Mouse (Mus musculus) ovary, postnatal 36 days (tissue): ENCODE measurements at regions not wholly inside any gene's neighbourhood (a gene's known extent, or its start where the extent isn't known, plus 50 kb on each side); places are given as distances from the start of the nearest gene placed in this dataset.
A peak's percentile ranks its signal among the peaks of the same experiment; 100 is the strongest.

Source experiments
- DNase-seq: peaks from one replicate; pipeline ENCODE4 v3.0.0; 2022; ENCODE audit warnings: low spot score, mixed read lengths

GRCm38 (mm10) chr10:117997796-117998195, 143.8 kb upstream of the Mdm1 start:
- no peak for DNase-seq

GRCm38 (mm10) chr10:118000591-118000990, 141.0 kb upstream of the Mdm1 start:
- DNase-seq = no peak

DNA sequence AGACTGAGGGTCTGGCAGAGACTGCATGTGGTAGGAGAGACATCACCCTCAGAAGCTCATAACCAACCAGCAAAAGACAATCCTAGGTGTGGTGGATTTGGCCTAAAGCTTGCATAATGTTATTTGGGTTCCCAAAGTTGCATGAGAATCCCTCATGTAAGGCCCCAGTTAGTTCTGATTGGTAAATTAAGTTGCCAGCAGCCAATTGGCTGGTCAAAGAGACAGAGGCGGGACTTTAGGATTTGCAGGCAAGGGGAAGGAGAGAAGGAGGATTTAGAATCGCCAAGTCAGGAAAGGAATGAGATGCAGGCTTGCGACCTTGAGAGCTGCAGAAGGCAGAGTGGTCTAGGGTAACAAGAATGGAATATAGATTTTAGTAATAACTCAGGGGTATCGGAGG, 140.1 kb upstream of the Mdm1 start:
- DNase-seq = no peak

DNA sequence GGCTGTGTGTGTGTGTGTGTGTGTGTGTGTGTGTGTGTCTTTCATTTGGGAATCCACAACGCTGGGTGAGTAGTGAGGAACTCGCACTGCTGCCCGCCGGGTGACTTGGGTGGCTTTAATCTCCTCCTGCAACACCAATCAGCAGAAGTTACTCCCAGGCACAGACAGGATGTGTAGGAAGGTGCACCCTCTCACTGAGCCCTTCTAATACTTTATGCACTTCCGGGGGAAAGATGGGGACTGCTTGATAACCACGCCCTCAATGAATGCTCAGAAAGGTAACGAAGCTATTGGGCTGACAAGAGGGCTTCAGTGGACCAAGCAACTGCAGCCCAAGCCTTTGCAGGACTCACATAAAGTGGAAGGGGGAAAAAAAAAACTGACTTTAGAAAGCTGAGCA, 139.6 kb upstream of the Mdm1 start:
- no peak for DNase-seq

DNA sequence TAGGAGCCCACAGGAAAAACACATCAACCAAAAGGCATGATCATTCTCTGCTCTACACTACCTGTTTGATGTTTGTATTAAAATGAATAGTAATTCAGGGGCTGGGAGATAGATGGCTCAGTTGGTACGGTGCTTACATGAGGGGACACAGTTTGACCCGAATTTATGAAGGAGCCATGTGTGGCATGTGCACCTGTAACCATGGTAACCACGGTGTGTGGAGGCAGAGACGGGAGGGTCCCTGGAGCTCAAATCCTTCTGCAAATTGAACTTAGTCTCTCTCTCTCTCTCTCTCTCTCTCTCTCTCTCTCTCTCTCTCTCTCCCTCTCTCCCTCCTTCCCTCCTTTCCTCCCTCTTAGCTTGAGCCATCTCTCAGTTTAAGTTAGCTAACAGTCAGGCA, 139.1 kb upstream of the Mdm1 start:
- no peak for DNase-seq

DNA sequence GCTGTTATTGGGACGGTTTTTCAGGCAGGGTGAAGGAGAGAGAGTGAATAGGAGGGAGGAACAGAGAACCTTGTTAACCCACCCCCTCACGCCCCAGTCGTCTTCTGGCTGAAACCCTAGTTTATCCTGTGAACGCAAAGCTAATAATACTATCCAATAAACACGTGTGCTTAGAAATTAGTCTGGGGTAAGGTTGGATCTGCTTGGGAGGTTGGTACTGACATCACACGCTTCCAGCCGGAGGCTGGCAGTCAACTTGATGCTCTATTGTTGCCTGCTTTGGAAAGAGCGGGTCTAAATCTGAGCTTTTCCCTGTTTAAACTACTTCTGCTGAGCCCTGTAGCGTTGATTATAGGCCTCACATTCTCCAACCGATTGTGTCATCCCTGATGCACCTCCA, 138.4 kb upstream of the Mdm1 start:
- DNase-seq = no peak

DNA sequence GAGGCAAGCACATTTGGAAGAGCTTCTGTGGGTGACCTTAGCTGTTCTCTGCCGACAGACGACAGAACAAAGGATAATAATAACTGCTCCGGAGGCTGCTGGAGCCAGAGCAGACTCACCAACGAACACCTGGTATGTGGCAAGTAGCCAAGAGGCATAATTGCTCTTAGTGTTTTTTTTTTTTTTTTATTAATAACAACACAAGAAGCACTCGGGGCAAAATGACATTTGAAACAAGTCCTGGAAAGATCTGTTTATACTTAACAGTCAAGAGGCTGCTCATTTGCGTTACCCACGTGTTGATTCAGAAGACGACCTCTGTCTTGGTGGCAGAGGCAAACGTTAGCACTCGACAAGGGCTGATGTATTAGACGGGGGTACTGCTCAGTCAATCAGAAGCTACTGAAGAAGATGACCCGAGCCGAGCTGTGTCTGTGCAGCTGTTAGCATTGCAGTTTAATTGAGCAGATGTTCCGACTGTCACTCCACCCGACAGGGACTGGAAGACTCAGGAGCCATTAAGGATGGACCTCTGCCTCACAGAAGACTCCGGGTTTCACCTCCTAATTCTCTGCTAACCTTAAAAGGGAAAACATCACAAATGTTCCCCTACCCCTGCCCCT, 137.8 kb upstream of the Mdm1 start:
- DNase-seq = no peak

- DNase-seq = no peak
Observed at GRCm38 (mm10) chr10:118004362-118004958, 137.2 kb upstream of the Mdm1 start.

DNA sequence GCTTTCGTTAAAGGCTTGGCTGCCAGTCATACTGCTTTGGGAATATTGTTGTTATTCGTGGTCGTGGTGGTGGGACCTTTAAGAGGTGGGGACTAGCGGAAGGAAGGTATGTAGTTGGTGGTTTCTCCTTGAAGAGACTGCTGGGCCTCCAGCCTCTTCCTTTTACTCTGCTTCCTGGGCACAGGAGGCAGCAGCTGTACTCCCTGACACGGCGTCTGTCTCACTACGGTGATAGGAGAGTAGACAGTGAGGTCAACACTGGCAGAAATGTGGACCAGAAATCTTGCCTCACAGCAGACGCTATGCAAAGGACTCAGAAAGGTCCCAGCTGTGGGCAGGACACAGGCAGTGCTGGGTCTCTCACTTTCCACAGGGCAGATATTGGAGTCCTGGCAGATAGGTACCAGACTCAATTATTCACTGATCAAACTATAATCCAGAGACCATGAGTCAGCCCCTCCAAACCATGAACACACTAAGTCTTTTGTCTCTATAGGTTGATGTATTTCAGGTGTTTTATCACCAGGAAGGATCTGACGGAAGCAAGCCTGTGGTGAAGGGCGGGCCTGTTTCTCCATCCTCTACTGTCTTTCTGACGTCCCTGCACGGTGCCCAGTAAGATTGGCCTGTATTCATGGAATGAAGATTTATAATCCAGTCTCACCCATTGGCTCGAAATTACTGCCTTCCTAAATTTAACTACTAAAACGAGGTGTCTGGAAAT, 134.6 kb upstream of the Mdm1 start:
- DNase-seq = no peak

DNA sequence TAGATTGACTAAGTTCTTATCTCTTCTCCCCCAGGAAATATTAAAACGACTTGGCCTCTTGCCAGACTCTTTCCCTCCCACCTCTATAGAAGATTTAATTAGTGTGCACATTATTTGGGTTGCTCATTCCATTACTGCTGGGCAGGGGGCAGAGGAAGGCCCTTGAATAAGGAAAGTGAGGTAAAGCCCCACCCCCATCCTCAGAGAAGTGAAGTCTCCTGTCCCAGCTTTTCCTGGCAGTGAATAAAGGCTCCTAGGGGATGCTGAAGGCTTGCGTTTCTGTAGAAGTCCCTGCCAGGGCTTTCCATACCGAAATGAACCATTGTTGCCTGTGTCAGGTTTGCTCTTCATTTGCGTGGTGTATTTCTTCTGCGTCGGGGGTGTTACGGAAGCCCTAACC, 133.8 kb upstream of the Mdm1 start:
- DNase-seq = no peak

- DNase-seq = no peak
Observed at GRCm38 (mm10) chr10:118011687-118012567, 129.7 kb upstream of the Mdm1 start.

GRCm38 (mm10) chr10:118028831-118029230, 112.8 kb upstream of the Mdm1 start:
- DNase-seq = peak; percentile 40

GRCm38 (mm10) chr10:118034401-118034800, 107.2 kb upstream of the Mdm1 start:
- DNase-seq = no peak

DNA sequence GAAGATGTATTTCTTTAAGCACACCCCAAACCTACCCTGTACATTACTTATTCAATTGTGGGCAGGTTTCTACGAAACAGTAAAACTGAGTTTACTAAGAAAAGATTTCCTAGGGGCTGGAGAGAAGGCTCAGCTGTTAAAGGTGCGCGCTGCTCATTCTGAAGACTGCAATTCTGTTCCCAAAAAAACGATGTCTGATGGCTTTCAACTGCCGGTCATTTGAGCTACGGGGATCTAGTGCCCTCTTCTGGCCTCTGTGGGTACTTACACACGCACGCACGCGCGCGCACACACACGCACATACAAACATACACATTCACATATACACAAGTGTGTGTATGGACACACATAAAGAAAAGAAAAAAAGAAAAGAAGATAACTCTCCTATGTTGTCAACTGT, 106.6 kb upstream of the Mdm1 start:
- no peak for DNase-seq

- no peak for DNase-seq
Observed at GRCm38 (mm10) chr10:118038465-118038864, 103.1 kb upstream of the Mdm1 start.

DNA sequence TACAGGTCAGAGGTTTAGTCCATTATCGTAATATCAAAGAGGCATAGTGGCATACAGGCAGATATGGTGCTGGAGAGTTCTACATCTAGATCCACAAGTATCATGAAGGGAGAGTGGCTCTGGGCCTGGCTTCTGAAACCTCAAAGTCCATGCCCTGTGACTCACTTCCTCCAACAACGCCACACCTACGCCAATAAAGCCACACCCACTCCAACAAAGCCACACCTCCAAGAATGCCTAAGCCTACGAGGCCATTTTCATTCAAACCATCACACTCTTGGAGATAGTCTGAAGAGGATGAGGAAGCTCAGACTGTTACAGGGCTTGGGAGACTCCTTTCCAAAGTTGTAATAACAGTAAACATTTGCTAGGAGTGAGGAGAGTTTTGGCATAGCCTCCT, 102.6 kb upstream of the Mdm1 start:
- DNase-seq = no peak

DNA sequence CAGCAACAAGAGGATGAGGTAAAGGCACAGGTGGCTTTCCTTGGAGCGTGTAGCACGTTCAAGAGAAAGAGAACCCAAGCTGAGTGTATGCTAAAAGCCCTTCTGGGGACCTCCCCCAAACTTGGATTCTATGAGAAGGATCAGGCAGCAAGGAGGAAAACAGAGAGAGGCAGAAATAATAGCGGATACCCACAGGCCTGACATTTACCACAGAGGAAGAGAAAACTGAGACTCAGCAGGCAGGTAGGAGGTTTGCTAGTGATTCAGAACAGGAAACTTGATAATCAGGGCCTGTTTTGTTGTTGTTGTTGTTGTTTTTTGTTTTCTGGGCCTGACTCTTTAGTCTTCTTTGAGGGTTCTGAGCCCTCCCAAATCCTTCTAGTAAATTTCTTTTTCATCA, 100.5 kb upstream of the Mdm1 start:
- DNase-seq = no peak

- no peak for DNase-seq
Observed at GRCm38 (mm10) chr10:118043761-118044160, 97.8 kb upstream of the Mdm1 start.

DNA sequence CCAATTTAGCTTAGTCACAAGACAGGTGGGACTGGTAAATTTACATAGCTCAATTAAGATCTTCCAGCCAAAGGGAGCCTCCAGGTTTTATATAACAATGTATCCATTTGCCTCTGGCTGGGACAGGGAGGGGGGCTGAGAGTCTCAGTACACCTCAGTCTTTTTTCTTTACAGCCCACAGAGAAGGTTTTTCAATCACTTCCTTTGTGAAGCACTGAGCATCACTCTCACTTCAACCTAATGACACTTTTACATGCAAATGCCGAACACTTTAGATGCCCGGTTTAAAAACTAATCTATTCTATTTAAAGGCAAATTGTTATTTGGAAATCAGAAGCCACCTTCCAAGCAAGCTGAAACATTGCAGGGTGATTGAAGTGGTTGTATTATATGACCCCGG, 96.8 kb upstream of the Mdm1 start:
- DNase-seq = no peak

GRCm38 (mm10) chr10:118045427-118045826, 96.2 kb upstream of the Mdm1 start:
- DNase-seq = no peak

- DNase-seq = no peak
Observed at GRCm38 (mm10) chr10:118046328-118046727, 95.3 kb upstream of the Mdm1 start.

DNA sequence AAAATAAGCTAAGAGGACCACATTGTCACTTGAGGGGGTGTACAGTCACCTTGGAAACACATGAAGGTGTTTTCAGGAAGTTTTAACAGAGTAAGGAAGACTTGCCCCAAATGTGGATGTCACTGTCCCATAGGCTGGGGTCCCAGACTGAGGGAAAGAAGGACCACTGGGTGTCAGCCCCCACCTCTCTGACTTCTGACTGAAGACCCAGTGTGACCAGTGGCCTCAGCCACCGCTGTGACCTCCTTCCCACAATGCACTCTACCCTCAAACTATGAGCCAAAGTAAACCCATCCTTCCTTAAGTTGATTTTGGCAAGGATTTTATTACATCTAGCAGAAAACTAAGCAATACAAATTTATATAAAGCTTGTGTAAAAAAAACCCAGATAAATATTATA, 94.8 kb upstream of the Mdm1 start:
- no peak for DNase-seq

DNA sequence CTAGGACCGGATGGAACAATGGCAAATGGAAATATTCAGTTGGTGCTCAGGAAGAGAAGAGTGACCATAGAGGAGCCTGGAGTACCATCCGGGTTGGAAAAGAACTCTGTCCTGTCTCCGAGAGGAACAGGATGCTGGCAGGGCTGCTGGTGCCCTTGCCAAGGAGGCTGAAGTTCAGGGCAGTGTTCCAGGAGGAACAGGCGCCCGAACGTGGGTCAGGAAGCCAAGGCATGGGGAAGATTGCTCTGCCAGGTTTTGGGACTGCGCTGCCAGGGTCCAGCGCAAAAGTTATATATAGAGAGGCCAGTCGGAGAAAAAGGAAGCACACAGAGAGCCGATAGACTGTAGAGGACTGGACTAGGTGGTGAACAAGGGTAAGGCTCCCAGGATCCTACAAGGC, 92.3 kb upstream of the Mdm1 start:
- peak; percentile 71 for DNase-seq
